Mouse (Mus musculus): ENCODE results near the gene Setd6. TPM values are rescaled to one million over a fixed set of nuclear protein-coding genes. Genes with fewer than 3 reads are reported as not detected.

Setd6 gene
- total RNA-seq, 2 experiments from 2014 or later: 16.5 to 19.7 TPM

- intact Hi-C loops (cut with DNase I): loop anchor here (5.0 to 10.0 kb wide), 2 partner anchors 216 to 359 kb away; no protein-coding TSS in a partner anchor
- peak; percentile 84 to 85 for DNase-seq (ENCODE audit: low spot score in 2 of 2)
Observed at GRCm38 (mm10) chr8:95703461-95704260, 12.0 kb upstream of the Setd6 start.

DNA sequence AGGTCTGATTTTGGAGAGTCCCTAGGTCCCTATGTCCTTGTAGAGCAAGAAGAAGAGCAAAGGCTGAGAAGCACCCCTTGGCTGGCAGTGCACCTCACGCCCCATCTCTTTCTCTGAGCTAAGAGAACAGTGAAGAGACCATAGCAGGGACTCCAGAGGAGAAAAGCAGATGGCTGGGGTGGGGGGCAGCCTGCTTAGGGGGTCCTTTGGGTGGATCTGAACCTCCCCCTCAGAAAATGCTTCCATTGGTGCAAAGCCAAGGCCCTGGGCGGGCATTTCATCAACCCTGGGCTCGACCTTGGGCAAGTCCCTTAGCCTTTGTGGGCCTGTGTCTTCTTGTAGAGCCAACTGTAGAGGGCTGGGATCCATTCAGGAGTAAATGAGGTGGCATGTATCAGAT, 11.1 kb upstream of the Setd6 start:
- DNase-seq (ENCODE audit: low spot score in 2 of 2): no peak
- intact Hi-C loops (cut with DNase I): loop anchor here (5.0 to 10.0 kb wide), 2 partner anchors 217 to 360 kb away; no protein-coding TSS in a partner anchor

DNA sequence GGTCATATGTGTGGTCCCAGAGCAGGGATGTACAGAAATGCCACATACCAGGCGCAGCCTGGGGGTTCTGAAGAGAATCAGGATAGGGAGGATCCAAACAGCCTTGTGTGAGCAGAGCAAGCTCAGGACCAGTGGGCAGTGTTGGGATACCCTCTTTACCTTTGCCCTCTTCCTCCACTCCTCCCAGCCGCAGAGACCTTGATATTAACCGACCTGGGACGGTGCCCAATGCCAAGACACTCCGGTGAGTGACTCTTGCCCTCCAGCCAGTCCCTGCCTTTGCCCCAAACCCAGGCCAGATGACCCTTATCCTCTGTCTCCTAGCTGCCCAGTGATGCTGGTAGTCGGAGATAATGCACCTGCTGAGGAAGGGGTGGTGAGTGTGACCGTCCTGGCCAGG, 6.1 kb upstream of the Setd6 start:
- intact Hi-C loops (cut with DNase I): loop anchor here (10.0 kb wide), 1 partner anchor 365 kb away; no protein-coding TSS in a partner anchor
- DNase-seq (ENCODE audit: low spot score in 2 of 2): no peak

GRCm38 (mm10) chr8:95711029-95711428, 4.7 kb upstream of the Setd6 start:
- intact Hi-C loops (cut with DNase I): no loop called here
- no peak for DNase-seq (ENCODE audit: low spot score in 2 of 2)

DNA sequence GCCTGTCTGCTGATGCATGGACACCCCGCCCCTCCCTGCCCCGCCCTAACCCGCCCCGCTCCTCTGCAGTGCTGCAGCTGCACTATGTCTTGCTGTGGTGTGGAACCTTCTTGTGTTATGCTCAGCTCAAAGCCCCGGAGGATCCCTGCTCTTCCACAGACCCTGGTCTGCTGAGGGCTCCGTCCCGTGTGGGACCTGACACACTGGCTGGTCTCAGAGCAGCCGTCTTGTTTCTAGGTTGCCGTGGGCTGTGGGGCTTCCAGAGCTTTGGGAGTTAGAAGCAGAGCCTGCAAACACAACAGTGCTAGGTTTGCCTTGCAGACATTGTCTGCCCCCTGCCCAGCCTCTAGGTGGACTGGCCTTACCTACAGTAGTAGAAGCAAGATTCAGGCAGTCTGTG, 3.3 kb upstream of the Setd6 start:
- intact Hi-C loops (cut with DNase I): no loop called here
- no peak for DNase-seq (ENCODE audit: low spot score in 2 of 2)

GRCm38 (mm10) chr8:95713100-95714010, 2.3 kb upstream of the Setd6 start:
- intact Hi-C loops (cut with DNase I): no loop called here

DNA sequence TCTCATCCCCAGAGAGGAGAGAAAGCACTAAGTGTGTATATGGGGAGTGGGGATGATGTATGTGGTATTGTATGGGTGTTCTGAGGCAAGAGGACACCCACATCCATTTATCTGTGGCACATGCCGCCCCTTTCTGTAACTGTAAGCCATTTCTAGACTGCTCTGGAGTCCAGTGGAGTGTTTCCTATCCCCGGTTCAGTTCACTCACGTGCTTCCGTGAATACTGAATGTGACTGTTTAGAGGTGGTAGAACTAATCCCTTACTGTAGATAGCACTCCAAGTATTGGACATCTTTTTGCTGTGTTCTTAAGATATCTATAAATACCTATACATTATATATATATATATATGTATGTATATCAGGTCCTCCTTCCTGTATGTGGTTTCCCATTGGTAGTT, 1.3 kb upstream of the Setd6 start:
- intact Hi-C loops (cut with DNase I): no loop called here
- no peak for DNase-seq (ENCODE audit: low spot score in 2 of 2)

More at GRCm38 (mm10) chr8:95713100-95714010, 2.3 kb upstream of the Setd6 start:
- peak in 1 of 2 experiments; percentile 70 for DNase-seq (ENCODE audit: low spot score in 2 of 2)

DNA sequence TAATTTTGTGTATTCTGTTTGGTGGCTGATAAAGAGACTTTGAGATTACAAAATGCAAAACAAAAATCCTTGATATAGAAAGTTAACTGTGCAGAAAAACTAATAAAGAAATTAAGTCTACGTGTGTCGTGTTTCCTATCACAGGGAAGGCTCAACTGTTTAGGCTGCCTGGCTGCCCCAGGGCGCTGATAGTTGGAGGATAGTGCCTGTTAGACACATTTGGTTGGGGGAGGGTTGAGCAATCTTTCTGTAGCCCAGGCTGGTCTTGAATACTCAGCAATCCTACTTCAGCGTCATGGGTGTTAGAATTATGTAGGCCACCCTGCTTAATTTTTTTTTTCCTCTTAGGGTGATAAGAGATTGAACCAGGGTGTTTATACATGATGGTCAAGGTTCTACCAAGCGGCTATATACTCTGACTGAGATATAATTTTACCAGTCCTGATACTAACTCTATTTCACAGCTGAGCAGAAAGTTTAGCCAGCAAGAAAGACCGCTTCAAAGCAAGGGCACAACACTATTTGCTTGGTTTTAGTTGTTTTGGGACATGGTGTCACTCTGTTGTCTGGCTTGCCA, 756 bp upstream of the Setd6 start:
- intact Hi-C loops (cut with DNase I): loop anchor here (5.0 kb wide), 1 partner anchor 117 kb away; no protein-coding TSS in a partner anchor
- DNase-seq (ENCODE audit: low spot score in 2 of 2): no peak

- no peak for DNase-seq (ENCODE audit: low spot score in 2 of 2)
- intact Hi-C loops (cut with DNase I): loop anchor here (5.0 kb wide), 1 partner anchor 116 kb away; no protein-coding TSS in a partner anchor
Observed at GRCm38 (mm10) chr8:95716546-95717335, 1.1 kb downstream of the Setd6 start.

- no peak for DNase-seq (ENCODE audit: low spot score in 2 of 2)
- intact Hi-C loops (cut with DNase I): no loop called here
Observed at GRCm38 (mm10) chr8:95727625-95728024, 11.9 kb downstream of the Setd6 start.

- no peak for DNase-seq (ENCODE audit: low spot score in 2 of 2)
- intact Hi-C loops (cut with DNase I): no loop called here
Observed at GRCm38 (mm10) chr8:95738596-95738995, 22.9 kb downstream of the Setd6 start.

DNA sequence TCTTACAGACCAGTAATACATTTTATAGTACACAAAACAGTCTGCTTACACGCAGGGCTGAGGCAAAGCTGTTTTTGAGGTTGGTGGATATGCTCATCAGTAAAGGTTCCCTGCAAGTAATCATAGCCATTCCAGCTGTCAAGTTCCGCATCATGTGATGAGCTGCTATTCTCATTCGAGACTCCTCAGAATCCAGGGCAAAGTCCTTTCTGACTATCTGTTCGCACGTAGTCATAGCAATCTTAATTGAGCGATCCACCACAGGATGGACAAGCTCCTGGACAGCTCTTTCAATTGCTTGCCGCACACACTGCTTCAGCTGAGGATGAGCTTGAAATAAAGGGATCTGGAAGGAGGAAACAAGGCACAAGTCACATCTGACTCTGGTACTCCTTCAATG, 26.1 kb downstream of the Setd6 start:
- DNase-seq (ENCODE audit: low spot score in 2 of 2): no peak
- intact Hi-C loops (cut with DNase I): loop anchor here (10.0 kb wide), 1 partner anchor 257 kb away; no protein-coding TSS in a partner anchor

DNA sequence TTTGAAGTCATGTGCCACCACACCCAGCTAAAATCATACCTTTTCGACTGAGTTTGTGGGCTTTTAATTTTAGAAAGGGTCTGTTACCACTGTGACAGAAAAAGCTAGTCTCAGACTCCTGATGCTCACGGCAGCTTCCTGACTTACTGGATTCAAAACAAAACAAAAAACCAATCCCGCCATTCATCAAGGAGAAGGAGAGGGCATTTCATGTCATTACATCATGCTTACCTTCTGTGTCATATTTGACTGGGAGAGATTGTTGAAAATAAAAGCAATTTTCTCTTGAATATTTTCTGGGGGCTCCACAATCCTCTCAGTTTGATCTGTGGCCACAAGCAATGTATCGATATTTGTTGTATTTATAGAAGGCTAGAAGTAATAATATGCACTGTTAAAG, 32.3 kb downstream of the Setd6 start:
- intact Hi-C loops (cut with DNase I): loop anchor here (10.0 kb wide), 1 partner anchor 263 kb away; no protein-coding TSS in a partner anchor
- DNase-seq (ENCODE audit: low spot score in 2 of 2): no peak

DNA sequence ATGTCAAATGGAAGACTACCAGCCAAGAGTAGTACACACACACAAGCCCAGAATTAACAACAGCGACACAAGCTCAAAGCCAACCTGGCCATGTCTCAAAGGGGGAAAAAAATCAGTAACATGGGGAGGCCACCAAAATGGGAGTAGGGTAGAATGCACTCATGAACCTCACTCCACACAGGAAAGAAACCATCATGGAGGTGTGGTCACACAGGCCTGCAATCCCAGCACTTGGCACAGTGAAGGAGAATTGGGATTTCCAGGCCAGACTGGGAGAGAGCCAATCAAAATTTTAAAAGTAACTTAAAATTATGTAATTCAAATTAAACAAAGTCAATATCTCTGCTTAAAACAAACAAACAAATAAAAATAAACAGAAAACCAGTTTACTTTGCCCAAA, 36.2 kb downstream of the Setd6 start:
- intact Hi-C loops (cut with DNase I): no loop called here
- DNase-seq (ENCODE audit: low spot score in 2 of 2): no peak

DNA sequence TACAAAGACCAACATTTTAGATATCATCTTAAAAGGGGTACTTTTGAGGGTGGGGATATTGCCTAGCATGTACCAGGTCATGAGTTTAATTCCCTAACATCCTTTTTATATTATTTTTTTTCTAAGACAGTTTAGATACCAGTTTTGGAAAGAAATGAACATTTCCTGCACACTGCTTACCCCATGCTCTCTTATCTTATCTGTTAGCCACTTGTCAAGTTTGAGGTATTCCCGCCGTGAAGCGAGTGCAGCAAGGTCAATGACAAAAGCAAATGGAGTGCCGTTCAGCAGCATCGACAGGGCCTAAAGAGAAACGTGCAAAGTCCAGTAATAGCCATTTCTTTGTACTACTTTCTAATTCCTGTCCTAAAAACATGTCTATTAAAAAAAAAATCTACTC, 44.6 kb downstream of the Setd6 start:
- no peak for DNase-seq (ENCODE audit: low spot score in 2 of 2)
- intact Hi-C loops (cut with DNase I): loop anchor here (10.0 kb wide), 1 partner anchor 154 kb away; no protein-coding TSS in a partner anchor

GRCm38 (mm10) chr8:95764133-95764532, 48.5 kb downstream of the Setd6 start:
- no peak for DNase-seq (ENCODE audit: low spot score in 2 of 2)

More at GRCm38 (mm10) chr8:95764133-95764532, 48.5 kb downstream of the Setd6 start:
- intact Hi-C loops (cut with DNase I): loop anchor here (10.0 kb wide), 1 partner anchor 151 kb away; no protein-coding TSS in a partner anchor
